Mouse (Mus musculus): ENCODE measurements around the gene Smarce1. TPM values are rescaled to one million over a fixed set of nuclear protein-coding genes. Genes with fewer than 3 reads are reported as not detected.

Gene Smarce1
- polyA plus RNA-seq (2015; fragmentation: Nextera tagmentation; extraction: Ambion mirVana), result 260 and 277 TPM in 2 replicates

DNA sequence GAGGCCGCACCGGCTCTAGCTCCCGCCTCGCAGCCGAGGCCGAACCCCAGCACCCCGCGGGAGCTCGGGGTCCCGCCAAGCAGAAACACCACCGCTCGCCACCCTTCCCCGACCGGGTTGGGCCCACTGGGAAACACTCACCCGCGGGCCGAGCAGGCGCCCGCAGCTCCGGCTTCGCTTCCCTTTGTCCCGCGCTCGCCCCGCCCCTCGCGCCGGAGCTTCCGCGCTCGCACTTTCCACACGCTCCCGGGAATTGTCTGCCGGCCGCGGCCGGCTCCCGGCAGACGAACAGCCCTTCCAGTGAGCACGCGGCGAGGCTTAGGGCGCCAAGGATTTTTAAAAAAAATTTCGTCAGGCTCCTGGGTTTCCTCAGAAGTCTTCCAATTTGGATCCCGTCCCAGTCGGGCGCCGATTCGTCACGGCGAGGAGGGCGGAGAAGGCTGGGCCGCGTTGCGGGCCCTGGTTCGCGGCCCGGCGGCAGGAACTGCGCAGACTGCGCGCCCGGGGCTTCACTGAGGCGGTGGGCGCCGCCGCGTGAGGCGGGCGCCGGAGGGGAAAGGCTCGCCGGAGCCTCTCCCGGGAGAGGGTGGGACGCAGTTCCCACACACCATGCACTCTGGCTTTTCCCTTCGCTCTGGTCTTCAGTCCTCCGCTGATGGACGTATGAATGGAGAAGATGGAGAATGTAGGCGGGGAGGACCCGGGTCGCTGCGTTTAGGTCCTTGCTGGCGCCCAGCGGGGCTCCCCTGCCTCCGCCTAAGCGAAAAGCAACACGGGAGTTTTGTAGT is at the start of gene Smarce1:
Gene Smarce1, minus strand, starts transcription at position 757 of the 788 bp plus-strand sequence.
- WGBS, result 0% methylated on average over 82 of the region's 87 CpGs
- H3K9me3 ChIP-seq (ENCODE audit: low read length), result no peaks in the 10 kb centered on the region
- H3K36me3 ChIP-seq (ENCODE audit: insufficient read depth, low read length), result peaks cover 17% of the 10 kb centered on the region
- peak within 1 kb of the TSS; percentile 93 for H3K4me3 ChIP-seq (ENCODE audit: low read length)
- peak within 1 kb of the TSS; percentile 98 for H3K27ac ChIP-seq (ENCODE audit: low read length)
- H3K4me1 ChIP-seq (ENCODE audit: insufficient read depth, low read length), result peaks cover 18% of the 10 kb centered on the region
- H3K4me2 ChIP-seq (replicated peaks; ENCODE audit: low read depth, low read length), result peak within 1 kb of the TSS; percentile 79
- peak within 1 kb of the TSS; percentile 97 for H3K9ac ChIP-seq (replicated peaks; ENCODE audit: low read length)
- no peaks in the 10 kb centered on the region for H3K27me3 ChIP-seq (ENCODE audit: insufficient read depth, low read length)
- ATAC-seq (ENCODE audit: low FRiP score, low TSS enrichment), result peak; percentile 93

DNA sequence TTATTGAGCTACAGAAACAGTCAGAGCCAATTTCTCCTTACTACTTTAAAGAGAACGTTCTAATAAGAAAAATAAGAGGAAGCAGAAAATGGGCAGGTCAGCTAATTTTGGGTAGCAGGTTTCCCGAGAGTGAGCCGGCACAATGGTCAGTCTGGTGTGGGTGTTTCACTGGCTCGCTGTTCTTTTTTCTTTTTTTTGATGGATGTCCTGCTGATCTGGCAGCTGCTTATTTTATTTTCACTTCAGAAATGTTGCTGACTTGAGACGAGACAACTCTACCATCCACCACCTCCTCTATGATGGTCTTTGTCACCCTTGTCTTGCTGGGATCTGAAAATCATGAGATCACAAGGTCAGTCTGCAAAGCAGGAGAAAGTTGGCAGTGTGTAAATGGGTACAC is 49.2 kb upstream of the Smarce1 start:
- Histone ChIP-seq H3K36me3 (ENCODE audit: insufficient read depth, low read length) (no peaks in the 10 kb centered on the region), H3K9me3 (ENCODE audit: low read length) (no peaks in the 10 kb centered on the region), H3K4me2 (replicated peaks; ENCODE audit: low read depth, low read length) (no peak overlapping the region), H3K27me3 (ENCODE audit: insufficient read depth, low read length) (no peaks in the 10 kb centered on the region), H3K4me3 (ENCODE audit: low read length) (no peak overlapping the region), H3K9ac (replicated peaks; ENCODE audit: low read length) (no peak overlapping the region), H3K27ac (ENCODE audit: low read length) (no peak overlapping the region), H3K4me1 (ENCODE audit: insufficient read depth, low read length) (no peaks in the 10 kb centered on the region)
- 72% methylated on average over 5 of the region's 5 CpGs for WGBS
- ATAC-seq (ENCODE audit: low FRiP score, low TSS enrichment), result no peak

DNA sequence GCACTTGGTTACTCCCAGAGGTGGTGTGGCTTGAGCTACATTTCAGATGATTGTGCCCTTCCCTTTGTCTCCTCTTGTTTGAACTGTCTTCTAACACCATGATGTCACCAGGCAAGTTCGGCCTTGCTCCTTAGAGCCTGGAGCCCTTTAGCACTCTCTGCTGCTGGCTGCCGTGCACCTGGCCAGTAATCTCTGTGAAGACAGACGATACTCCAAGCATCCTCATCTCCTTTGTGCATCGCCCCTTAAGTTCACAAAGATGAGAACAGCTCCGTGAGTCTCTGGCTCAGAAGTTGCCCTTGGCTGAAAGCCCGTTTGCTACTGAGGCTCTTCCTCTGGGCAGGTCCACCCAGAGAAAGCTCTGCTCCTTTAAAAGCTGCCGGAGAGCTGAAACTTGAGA is 46.0 kb upstream of the Smarce1 start:
- no peak overlapping the region for H3K4me2 ChIP-seq (replicated peaks; ENCODE audit: low read depth, low read length)
- no peak overlapping the region for H3K9ac ChIP-seq (replicated peaks; ENCODE audit: low read length)
- H3K4me1 ChIP-seq (ENCODE audit: insufficient read depth, low read length), result no peaks in the 10 kb centered on the region
- 32% methylated on average over 7 of the region's 7 CpGs for WGBS
- H3K9me3 ChIP-seq (ENCODE audit: low read length), result no peaks in the 10 kb centered on the region
- H3K27me3 ChIP-seq (ENCODE audit: insufficient read depth, low read length), result no peaks in the 10 kb centered on the region
- ATAC-seq (ENCODE audit: low FRiP score, low TSS enrichment), result no peak
- H3K4me3 ChIP-seq (ENCODE audit: low read length), result no peak overlapping the region
- no peak overlapping the region for H3K27ac ChIP-seq (ENCODE audit: low read length)
- no peaks in the 10 kb centered on the region for H3K36me3 ChIP-seq (ENCODE audit: insufficient read depth, low read length)

DNA sequence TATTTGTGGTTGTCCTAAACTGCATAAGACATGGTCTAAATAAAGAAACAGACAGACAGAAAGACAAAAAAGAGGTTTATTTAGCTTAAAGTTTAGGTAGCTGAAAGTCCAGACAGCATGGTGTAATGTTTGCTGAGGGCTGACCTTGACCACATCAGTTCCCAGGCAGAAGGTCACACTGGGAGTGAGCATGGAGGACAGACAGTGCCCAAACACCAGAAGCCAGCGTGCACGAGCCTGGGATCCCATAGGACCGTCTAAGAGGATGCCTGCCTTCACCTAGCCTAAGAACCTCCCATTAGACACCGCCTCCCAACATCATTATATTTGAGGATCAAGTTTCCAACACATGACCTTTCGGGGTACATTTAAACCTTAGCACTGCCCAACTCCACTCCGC is 44.8 kb upstream of the Smarce1 start:
- WGBS, result 71% methylated on average over 6 of the region's 6 CpGs
- Histone ChIP-seq H3K9ac (replicated peaks; ENCODE audit: low read length) (no peak overlapping the region), H3K4me1 (ENCODE audit: insufficient read depth, low read length) (no peaks in the 10 kb centered on the region), H3K4me2 (replicated peaks; ENCODE audit: low read depth, low read length) (no peak overlapping the region), H3K27me3 (ENCODE audit: insufficient read depth, low read length) (no peaks in the 10 kb centered on the region), H3K27ac (ENCODE audit: low read length) (no peak overlapping the region), H3K4me3 (ENCODE audit: low read length) (no peak overlapping the region), H3K9me3 (ENCODE audit: low read length) (no peaks in the 10 kb centered on the region), H3K36me3 (ENCODE audit: insufficient read depth, low read length) (no peaks in the 10 kb centered on the region)
- ATAC-seq (ENCODE audit: low FRiP score, low TSS enrichment), result no peak

DNA sequence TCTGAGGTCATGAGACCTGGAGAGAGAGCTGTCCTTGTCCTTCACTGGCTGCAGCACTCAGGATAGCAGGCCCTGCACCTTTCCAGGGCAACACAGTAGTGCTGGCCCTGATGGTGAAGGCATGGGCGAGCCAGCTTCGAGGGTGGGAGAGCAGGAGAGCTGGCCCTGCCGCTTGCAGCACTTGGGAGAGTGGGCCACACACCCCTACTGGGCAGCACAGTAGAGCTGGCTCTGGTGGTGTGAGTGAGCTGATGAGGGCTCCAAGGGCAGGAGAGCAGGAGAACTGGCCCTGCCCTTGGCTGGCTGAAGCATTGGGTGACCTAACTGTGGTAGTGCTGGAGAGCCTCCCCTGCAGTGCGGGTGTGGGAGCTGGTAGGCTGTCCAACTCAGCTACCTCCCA is 41.9 kb upstream of the Smarce1 start:
- no peak for ATAC-seq (ENCODE audit: low FRiP score, low TSS enrichment)
- H3K9ac ChIP-seq (replicated peaks; ENCODE audit: low read length), result no peak overlapping the region
- no peaks in the 10 kb centered on the region for H3K27me3 ChIP-seq (ENCODE audit: insufficient read depth, low read length)
- 86% methylated on average over 4 of the region's 4 CpGs for WGBS
- no peak overlapping the region for H3K4me2 ChIP-seq (replicated peaks; ENCODE audit: low read depth, low read length)
- no peak overlapping the region for H3K4me3 ChIP-seq (ENCODE audit: low read length)
- H3K36me3 ChIP-seq (ENCODE audit: insufficient read depth, low read length), result no peaks in the 10 kb centered on the region
- H3K4me1 ChIP-seq (ENCODE audit: insufficient read depth, low read length), result no peaks in the 10 kb centered on the region
- H3K27ac ChIP-seq (ENCODE audit: low read length), result no peak overlapping the region
- H3K9me3 ChIP-seq (ENCODE audit: low read length), result no peaks in the 10 kb centered on the region

DNA sequence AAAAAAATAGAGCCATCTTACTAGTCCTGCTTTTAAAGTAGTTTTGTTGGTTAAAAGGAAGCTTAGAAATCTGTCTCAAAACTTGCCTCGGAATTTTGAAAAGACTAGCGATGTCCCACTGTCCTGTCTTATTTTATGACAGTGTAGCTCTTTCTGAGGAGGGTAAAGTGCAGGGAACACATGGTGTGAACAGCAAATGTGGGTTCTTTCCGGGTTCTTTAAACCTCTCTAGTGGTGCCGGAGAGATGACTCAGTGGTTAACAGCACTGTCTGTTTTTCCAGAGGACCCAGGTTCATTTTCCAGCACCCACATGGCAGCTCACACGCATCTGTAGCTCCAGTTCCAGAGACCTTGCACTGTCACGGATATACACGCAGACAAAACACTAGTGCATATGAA is 38.4 kb upstream of the Smarce1 start:
- WGBS, result 63% methylated on average over 7 of the region's 7 CpGs
- no peak overlapping the region for H3K4me2 ChIP-seq (replicated peaks; ENCODE audit: low read depth, low read length)
- H3K9me3 ChIP-seq (ENCODE audit: low read length), result no peaks in the 10 kb centered on the region
- H3K4me3 ChIP-seq (ENCODE audit: low read length), result no peak overlapping the region
- no peaks in the 10 kb centered on the region for H3K27me3 ChIP-seq (ENCODE audit: insufficient read depth, low read length)
- no peak for ATAC-seq (ENCODE audit: low FRiP score, low TSS enrichment)
- H3K36me3 ChIP-seq (ENCODE audit: insufficient read depth, low read length), result no peaks in the 10 kb centered on the region
- no peaks in the 10 kb centered on the region for H3K4me1 ChIP-seq (ENCODE audit: insufficient read depth, low read length)
- H3K27ac ChIP-seq (ENCODE audit: low read length), result no peak overlapping the region
- H3K9ac ChIP-seq (replicated peaks; ENCODE audit: low read length), result no peak overlapping the region

DNA sequence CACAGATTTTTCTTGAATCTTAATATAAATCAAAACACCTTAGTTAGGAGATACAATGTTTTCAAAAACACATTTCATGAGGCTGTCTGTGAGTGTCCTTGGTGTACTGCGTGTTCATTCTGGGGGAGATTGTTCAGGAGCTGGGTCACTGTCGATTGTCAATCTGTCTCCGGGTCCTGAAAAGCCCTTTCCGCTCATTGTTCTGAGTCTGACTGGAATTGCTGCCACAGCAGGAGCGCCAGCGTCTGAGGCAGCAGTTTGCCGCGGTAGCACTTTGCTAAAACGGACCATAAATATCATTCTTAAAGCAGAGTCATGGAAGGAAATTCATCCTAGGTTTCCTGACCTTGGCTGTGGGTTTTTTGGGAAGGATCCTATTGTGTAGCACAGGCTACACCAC is 35.0 kb upstream of the Smarce1 start:
- Histone ChIP-seq H3K4me2 (replicated peaks; ENCODE audit: low read depth, low read length) (no peak overlapping the region), H3K9ac (replicated peaks; ENCODE audit: low read length) (no peak overlapping the region), H3K27ac (ENCODE audit: low read length) (peak overlapping the region; percentile 47; the same call in 1 of the 2 replicates), H3K36me3 (ENCODE audit: insufficient read depth, low read length) (no peaks in the 10 kb centered on the region), H3K4me3 (ENCODE audit: low read length) (no peak overlapping the region), H3K27me3 (ENCODE audit: insufficient read depth, low read length) (no peaks in the 10 kb centered on the region), H3K9me3 (ENCODE audit: low read length) (no peaks in the 10 kb centered on the region), H3K4me1 (ENCODE audit: insufficient read depth, low read length) (no peaks in the 10 kb centered on the region)
- no peak for ATAC-seq (ENCODE audit: low FRiP score, low TSS enrichment)
- WGBS, result 51% methylated on average over 9 of the region's 9 CpGs

DNA sequence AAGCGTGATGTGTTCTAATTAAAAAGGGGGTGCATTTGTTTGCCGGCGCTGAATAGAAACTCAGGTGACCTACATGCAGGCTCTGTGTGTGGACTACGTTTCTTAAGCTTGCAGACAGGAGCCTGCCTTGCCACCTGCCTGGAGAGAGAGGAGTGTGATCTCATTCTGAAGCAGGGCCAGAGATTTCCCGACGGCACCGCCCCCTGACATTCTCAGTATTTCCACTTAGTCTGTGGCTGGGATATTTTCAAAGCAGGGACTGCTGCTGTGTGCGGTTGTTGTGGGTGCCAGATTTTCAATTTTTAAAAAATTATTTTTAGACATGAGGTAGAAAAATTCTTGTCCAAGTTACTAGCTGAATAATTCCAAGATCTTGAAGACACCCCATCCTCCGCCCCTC is 34.4 kb upstream of the Smarce1 start:
- no peak overlapping the region for H3K4me3 ChIP-seq (ENCODE audit: low read length)
- no peaks in the 10 kb centered on the region for H3K27me3 ChIP-seq (ENCODE audit: insufficient read depth, low read length)
- H3K4me2 ChIP-seq (replicated peaks; ENCODE audit: low read depth, low read length), result no peak overlapping the region
- H3K9me3 ChIP-seq (ENCODE audit: low read length), result no peaks in the 10 kb centered on the region
- WGBS, result 70% methylated on average over 9 of the region's 9 CpGs
- no peak for ATAC-seq (ENCODE audit: low FRiP score, low TSS enrichment)
- H3K4me1 ChIP-seq (ENCODE audit: insufficient read depth, low read length), result no peaks in the 10 kb centered on the region
- H3K27ac ChIP-seq (ENCODE audit: low read length), result no peak overlapping the region
- no peak overlapping the region for H3K9ac ChIP-seq (replicated peaks; ENCODE audit: low read length)
- H3K36me3 ChIP-seq (ENCODE audit: insufficient read depth, low read length), result no peaks in the 10 kb centered on the region

DNA sequence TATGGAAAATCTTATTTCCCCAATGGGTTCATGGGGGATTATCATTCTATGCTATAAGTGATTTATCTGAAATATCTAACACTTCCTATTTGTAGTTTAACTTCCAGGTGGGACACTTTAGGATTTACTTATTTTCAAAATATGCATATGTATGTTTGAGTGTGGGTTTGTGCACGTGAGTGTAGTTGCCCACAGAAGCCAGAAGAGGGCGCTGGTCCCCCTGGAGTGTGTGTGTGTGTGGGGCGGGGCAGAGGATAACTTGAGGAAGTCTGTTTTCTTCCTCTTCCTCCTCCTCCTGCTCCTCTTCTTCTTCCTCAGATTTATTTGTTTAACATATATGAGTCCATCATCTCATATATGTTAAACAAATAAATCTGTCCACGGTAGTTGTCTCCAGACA is 25.4 kb upstream of the Smarce1 start:
- H3K27me3 ChIP-seq (ENCODE audit: insufficient read depth, low read length), result no peaks in the 10 kb centered on the region
- H3K9ac ChIP-seq (replicated peaks; ENCODE audit: low read length), result no peak overlapping the region
- H3K36me3 ChIP-seq (ENCODE audit: insufficient read depth, low read length), result no peaks in the 10 kb centered on the region
- no peak for ATAC-seq (ENCODE audit: low FRiP score, low TSS enrichment)
- no peak overlapping the region for H3K4me3 ChIP-seq (ENCODE audit: low read length)
- H3K9me3 ChIP-seq (ENCODE audit: low read length), result no peaks in the 10 kb centered on the region
- H3K4me1 ChIP-seq (ENCODE audit: insufficient read depth, low read length), result no peaks in the 10 kb centered on the region
- H3K27ac ChIP-seq (ENCODE audit: low read length), result no peak overlapping the region
- no peak overlapping the region for H3K4me2 ChIP-seq (replicated peaks; ENCODE audit: low read depth, low read length)
- 79% methylated on average over 4 of the region's 4 CpGs for WGBS

DNA sequence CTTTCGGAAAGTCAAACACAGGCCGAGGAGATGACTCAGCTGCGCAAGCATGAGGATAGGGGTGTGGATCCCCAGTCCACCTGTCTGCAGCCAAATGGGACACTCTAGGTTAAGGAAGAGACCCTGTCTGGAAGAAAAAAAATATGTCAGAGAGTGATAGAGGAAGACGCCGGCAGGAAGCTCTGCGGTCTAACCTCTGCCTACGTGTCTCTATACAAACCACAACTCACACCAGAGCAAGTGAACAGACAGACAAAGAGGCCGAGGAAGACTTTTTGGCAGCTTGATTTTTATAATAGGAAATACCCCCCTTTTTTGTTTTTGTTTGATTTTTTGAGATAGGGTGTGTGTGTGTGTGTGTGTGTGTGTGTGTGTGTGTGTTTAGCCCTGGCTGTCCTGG is 24.5 kb upstream of the Smarce1 start:
- Histone ChIP-seq H3K9me3 (ENCODE audit: low read length) (no peaks in the 10 kb centered on the region), H3K4me1 (ENCODE audit: insufficient read depth, low read length) (no peaks in the 10 kb centered on the region), H3K9ac (replicated peaks; ENCODE audit: low read length) (no peak overlapping the region), H3K4me3 (ENCODE audit: low read length) (no peak overlapping the region), H3K27ac (ENCODE audit: low read length) (no peak overlapping the region), H3K4me2 (replicated peaks; ENCODE audit: low read depth, low read length) (no peak overlapping the region), H3K27me3 (ENCODE audit: insufficient read depth, low read length) (no peaks in the 10 kb centered on the region), H3K36me3 (ENCODE audit: insufficient read depth, low read length) (no peaks in the 10 kb centered on the region)
- 95% methylated on average over 8 of the region's 8 CpGs for WGBS
- no peak for ATAC-seq (ENCODE audit: low FRiP score, low TSS enrichment)

All from kidney, embryonic 16.5 days (tissue).